Mouse (Mus musculus): ENCODE results near the gene Osbp2. TPM values are rescaled to one million over a fixed set of nuclear protein-coding genes. Genes with fewer than 3 reads are reported as not detected.

Osbp2 gene
- polyA plus RNA-seq, 1 experiment from 2014 or later = 0.09 TPM

DNA sequence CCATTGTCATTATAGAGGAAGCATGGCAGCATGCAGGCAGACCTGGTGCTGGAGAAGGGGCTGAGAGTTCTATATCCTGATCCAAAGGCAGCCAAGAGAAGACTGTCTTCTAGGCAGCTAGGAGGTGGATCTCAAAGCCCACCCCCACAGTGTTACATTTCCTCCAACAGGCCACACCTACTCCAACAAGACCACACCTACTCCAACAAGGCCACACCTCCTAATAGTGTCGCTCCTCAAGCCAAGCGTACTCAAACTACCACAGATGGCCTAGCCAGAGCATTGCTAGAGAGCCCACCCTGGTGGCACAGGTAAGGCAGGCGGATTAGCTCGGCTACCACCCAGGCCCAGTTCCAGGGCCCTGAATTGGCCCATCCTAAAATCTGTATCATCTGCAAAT is 28.4 kb downstream of the Osbp2 start:
- Histone ChIP-seq H3K27ac (ENCODE audit: low read length) (no peak overlapping the region), H3K9ac (ENCODE audit: low read depth, low read length) (no peak overlapping the region), H3K27me3 (ENCODE audit: control insufficient read depth, insufficient read depth, low read depth, low read length) (no peaks in the 10 kb centered on the region), H3K4me2 (ENCODE audit: low read depth, low read length) (no peak overlapping the region), H3K9me3 (replicated peaks; ENCODE audit: control insufficient read depth, low read length) (no peaks in the 10 kb centered on the region), H3K4me1 (ENCODE audit: control insufficient read depth, low read depth, low read length) (no peaks in the 10 kb centered on the region), H3K4me3 (ENCODE audit: low read depth, low read length) (no peak overlapping the region), H3K36me3 (ENCODE audit: control insufficient read depth, insufficient read depth) (no peaks in the 10 kb centered on the region)
- 58% methylated on average over 4 of the region's 4 CpGs for WGBS (ENCODE audit: insufficient replicate concordance)
- no peak for ATAC-seq (ENCODE audit: low read depth)

- WGBS (ENCODE audit: insufficient replicate concordance) = 40% methylated on average over 13 of the region's 13 CpGs
- 0 out of 2 replicates have a peak, but pooled peaks have one; percentile 24 for ATAC-seq (ENCODE audit: low read depth)
- H3K27me3 ChIP-seq (ENCODE audit: control insufficient read depth, insufficient read depth, low read depth, low read length) = no peaks in the 10 kb centered on the region
- H3K9ac ChIP-seq (ENCODE audit: low read depth, low read length) = no peak overlapping the region
- no peaks in the 10 kb centered on the region for H3K36me3 ChIP-seq (ENCODE audit: control insufficient read depth, insufficient read depth)
- no peaks in the 10 kb centered on the region for H3K9me3 ChIP-seq (replicated peaks; ENCODE audit: control insufficient read depth, low read length)
- no peak overlapping the region for H3K4me2 ChIP-seq (ENCODE audit: low read depth, low read length)
- H3K4me1 ChIP-seq (ENCODE audit: control insufficient read depth, low read depth, low read length) = no peaks in the 10 kb centered on the region
- no peak overlapping the region for H3K27ac ChIP-seq (ENCODE audit: low read length)
- no peak overlapping the region for H3K4me3 ChIP-seq (ENCODE audit: low read depth, low read length)
These were observed 29.1 kb downstream of the Osbp2 start for GRCm38 (mm10) chr11:3834421-3835098.

DNA sequence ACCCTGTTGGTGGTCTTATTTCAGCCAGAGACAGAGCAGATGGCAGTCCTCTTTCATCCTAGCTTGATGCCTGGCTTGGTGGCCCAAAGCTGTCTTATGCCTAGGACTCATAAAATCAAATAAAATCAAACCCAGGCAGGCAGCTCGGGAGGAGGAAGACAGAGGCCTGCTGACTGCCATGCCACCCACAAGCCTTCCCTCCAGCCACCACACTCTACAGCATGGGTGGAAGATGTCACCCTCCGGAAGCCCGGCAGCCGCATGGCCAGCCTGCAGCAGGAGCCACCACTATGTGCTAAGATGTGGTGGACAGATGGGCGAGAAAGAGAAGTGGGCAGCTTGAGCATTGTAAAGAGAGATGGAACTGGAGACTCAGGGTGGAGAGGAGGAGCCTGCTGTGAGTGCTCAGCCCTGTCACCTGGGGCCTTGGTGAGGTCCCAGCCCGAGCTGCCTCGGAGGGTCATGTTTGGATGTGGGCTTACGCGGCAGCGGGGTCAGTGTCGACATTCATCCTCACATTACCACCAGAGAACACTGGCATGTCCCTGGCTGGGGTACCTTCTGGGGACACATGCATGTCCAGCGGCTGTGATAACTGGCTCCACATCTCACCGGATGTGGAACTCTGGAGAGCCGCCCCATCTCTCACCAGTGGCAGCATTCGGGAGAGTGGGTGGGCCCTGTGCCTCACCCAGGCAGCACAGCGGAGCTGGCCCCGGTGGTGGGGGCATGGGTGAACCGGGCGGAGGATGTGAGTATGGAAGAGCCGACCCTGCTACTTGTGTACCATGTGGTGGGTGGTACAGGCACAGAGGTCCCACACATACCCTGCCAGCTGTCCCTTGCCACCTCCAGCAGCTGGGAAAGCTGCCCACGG is 29.9 kb downstream of the Osbp2 start:
- no peak overlapping the region for H3K9ac ChIP-seq (ENCODE audit: low read depth, low read length)
- H3K36me3 ChIP-seq (ENCODE audit: control insufficient read depth, insufficient read depth) = no peaks in the 10 kb centered on the region
- ATAC-seq (ENCODE audit: low read depth) = no peak
- H3K9me3 ChIP-seq (replicated peaks; ENCODE audit: control insufficient read depth, low read length) = no peaks in the 10 kb centered on the region
- no peak overlapping the region for H3K4me3 ChIP-seq (ENCODE audit: low read depth, low read length)
- H3K27me3 ChIP-seq (ENCODE audit: control insufficient read depth, insufficient read depth, low read depth, low read length) = no peaks in the 10 kb centered on the region
- no peaks in the 10 kb centered on the region for H3K4me1 ChIP-seq (ENCODE audit: control insufficient read depth, low read depth, low read length)
- H3K27ac ChIP-seq (ENCODE audit: low read length) = no peak overlapping the region
- H3K4me2 ChIP-seq (ENCODE audit: low read depth, low read length) = no peak overlapping the region
- WGBS (ENCODE audit: insufficient replicate concordance) = 40% methylated on average over 21 of the region's 21 CpGs

DNA sequence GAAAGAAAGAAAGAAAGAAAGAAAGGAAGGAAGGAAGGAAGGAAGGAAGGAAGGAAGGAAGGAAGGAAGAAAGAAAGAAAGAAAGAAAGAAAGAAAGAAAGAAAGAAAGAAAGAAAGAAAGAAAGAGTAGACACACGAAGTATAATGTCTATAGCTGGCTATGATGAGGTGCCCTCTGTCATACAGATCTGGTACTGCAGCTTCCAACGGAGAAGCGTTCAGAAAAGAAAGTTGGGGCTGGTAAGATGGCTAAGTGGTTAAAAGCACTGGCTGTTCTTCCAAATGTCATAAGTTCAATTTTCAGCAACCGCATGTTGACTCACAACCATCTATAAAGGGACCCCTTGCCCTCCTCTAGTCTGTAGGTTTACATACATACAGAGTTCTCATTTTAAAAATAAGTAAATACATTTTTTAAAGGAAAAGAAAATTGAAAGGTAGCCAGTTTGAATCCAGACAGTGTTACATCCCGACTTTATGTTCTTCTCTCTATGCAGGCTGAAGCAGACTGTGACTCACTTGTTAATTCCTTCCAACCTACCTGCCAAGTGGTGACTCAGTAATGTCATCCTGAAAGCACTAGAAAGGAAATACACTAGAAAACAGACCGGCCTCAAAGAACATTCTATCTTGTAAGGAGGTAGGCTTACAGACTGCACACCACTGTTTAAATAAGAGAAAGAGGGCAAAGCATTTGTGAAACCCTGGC is 31.4 kb downstream of the Osbp2 start:
- H3K4me3 ChIP-seq (ENCODE audit: low read depth, low read length) = no peak overlapping the region
- 34% methylated on average over 6 of the region's 6 CpGs for WGBS (ENCODE audit: insufficient replicate concordance)
- ATAC-seq (ENCODE audit: low read depth) = no peak
- H3K36me3 ChIP-seq (ENCODE audit: control insufficient read depth, insufficient read depth) = no peaks in the 10 kb centered on the region
- no peaks in the 10 kb centered on the region for H3K4me1 ChIP-seq (ENCODE audit: control insufficient read depth, low read depth, low read length)
- no peak overlapping the region for H3K27ac ChIP-seq (ENCODE audit: low read length)
- no peak overlapping the region for H3K4me2 ChIP-seq (ENCODE audit: low read depth, low read length)
- H3K27me3 ChIP-seq (ENCODE audit: control insufficient read depth, insufficient read depth, low read depth, low read length) = no peaks in the 10 kb centered on the region
- no peak overlapping the region for H3K9ac ChIP-seq (ENCODE audit: low read depth, low read length)
- no peaks in the 10 kb centered on the region for H3K9me3 ChIP-seq (replicated peaks; ENCODE audit: control insufficient read depth, low read length)

DNA sequence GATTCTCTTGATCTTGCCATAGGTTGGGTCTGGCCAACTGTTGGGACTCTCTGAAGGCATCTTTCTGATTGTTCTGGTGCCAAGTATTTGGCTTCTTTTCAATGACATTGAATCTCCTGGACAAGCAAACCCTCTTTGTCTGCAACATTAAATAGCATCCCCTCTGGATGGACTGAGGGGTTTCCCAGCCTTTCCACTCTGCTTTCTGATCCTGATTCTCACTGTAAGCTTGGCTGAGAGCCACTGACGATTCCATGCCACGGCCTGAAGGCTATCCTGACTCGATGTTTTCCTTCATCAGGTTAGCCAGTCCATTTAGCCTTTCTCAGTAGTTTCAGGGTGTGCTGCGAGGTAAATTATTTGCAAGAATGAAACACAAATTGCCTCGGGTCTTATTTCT is 34.0 kb downstream of the Osbp2 start:
- H3K4me2 ChIP-seq (ENCODE audit: low read depth, low read length) = no peak overlapping the region
- ATAC-seq (ENCODE audit: low read depth) = no peak
- 60% methylated on average over 5 of the region's 5 CpGs for WGBS (ENCODE audit: insufficient replicate concordance)
- H3K36me3 ChIP-seq (ENCODE audit: control insufficient read depth, insufficient read depth) = no peaks in the 10 kb centered on the region
- H3K9ac ChIP-seq (ENCODE audit: low read depth, low read length) = no peak overlapping the region
- H3K4me1 ChIP-seq (ENCODE audit: control insufficient read depth, low read depth, low read length) = no peaks in the 10 kb centered on the region
- H3K27ac ChIP-seq (ENCODE audit: low read length) = no peak overlapping the region
- H3K27me3 ChIP-seq (ENCODE audit: control insufficient read depth, insufficient read depth, low read depth, low read length) = no peaks in the 10 kb centered on the region
- H3K9me3 ChIP-seq (replicated peaks; ENCODE audit: control insufficient read depth, low read length) = no peaks in the 10 kb centered on the region
- H3K4me3 ChIP-seq (ENCODE audit: low read depth, low read length) = no peak overlapping the region

GRCm38 (mm10) chr11:3824138-3824537 is 39.6 kb downstream of the Osbp2 start:
- Histone ChIP-seq H3K4me3 (ENCODE audit: low read depth, low read length) (no peak overlapping the region), H3K4me2 (ENCODE audit: low read depth, low read length) (no peak overlapping the region), H3K9ac (ENCODE audit: low read depth, low read length) (no peak overlapping the region), H3K4me1 (ENCODE audit: control insufficient read depth, low read depth, low read length) (no peaks in the 10 kb centered on the region), H3K36me3 (ENCODE audit: control insufficient read depth, insufficient read depth) (no peaks in the 10 kb centered on the region), H3K9me3 (replicated peaks; ENCODE audit: control insufficient read depth, low read length) (no peaks in the 10 kb centered on the region), H3K27ac (ENCODE audit: low read length) (no peak overlapping the region), H3K27me3 (ENCODE audit: control insufficient read depth, insufficient read depth, low read depth, low read length) (no peaks in the 10 kb centered on the region)
- no peak for ATAC-seq (ENCODE audit: low read depth)
- WGBS (ENCODE audit: insufficient replicate concordance) = 58% methylated on average over 5 of the region's 5 CpGs

GRCm38 (mm10) chr11:3823378-3823777 is 40.3 kb downstream of the Osbp2 start:
- Histone ChIP-seq H3K27me3 (ENCODE audit: control insufficient read depth, insufficient read depth, low read depth, low read length) (no peaks in the 10 kb centered on the region), H3K36me3 (ENCODE audit: control insufficient read depth, insufficient read depth) (no peaks in the 10 kb centered on the region), H3K9me3 (replicated peaks; ENCODE audit: control insufficient read depth, low read length) (no peaks in the 10 kb centered on the region), H3K4me3 (ENCODE audit: low read depth, low read length) (no peak overlapping the region), H3K4me1 (ENCODE audit: control insufficient read depth, low read depth, low read length) (no peaks in the 10 kb centered on the region), H3K9ac (ENCODE audit: low read depth, low read length) (no peak overlapping the region), H3K27ac (ENCODE audit: low read length) (no peak overlapping the region), H3K4me2 (ENCODE audit: low read depth, low read length) (no peak overlapping the region)
- no peak for ATAC-seq (ENCODE audit: low read depth)
- 22% methylated on average over 2 of the region's 2 CpGs for WGBS (ENCODE audit: insufficient replicate concordance)

GRCm38 (mm10) chr11:3817986-3818758 is 45.5 kb downstream of the Osbp2 start:
- no peak for ATAC-seq (ENCODE audit: low read depth)
- H3K27ac ChIP-seq (ENCODE audit: low read length) = no peak overlapping the region
- H3K9me3 ChIP-seq (replicated peaks; ENCODE audit: control insufficient read depth, low read length) = no peaks in the 10 kb centered on the region
- H3K4me3 ChIP-seq (ENCODE audit: low read depth, low read length) = no peak overlapping the region
- no peaks in the 10 kb centered on the region for H3K36me3 ChIP-seq (ENCODE audit: control insufficient read depth, insufficient read depth)
- H3K9ac ChIP-seq (ENCODE audit: low read depth, low read length) = no peak overlapping the region
- no peak overlapping the region for H3K4me2 ChIP-seq (ENCODE audit: low read depth, low read length)
- WGBS (ENCODE audit: insufficient replicate concordance) = 20% methylated on average over 4 of the region's 4 CpGs
- H3K27me3 ChIP-seq (ENCODE audit: control insufficient read depth, insufficient read depth, low read depth, low read length) = no peaks in the 10 kb centered on the region
- H3K4me1 ChIP-seq (ENCODE audit: control insufficient read depth, low read depth, low read length) = no peaks in the 10 kb centered on the region

Data from liver, embryonic 16.5 days (tissue).